9 mouse cellular contexts compared by ENCODE assay signal in genomic region chr4:46454097-46454864, GRCm38 (mm10). TPM values are rescaled to one million over a fixed set of nuclear protein-coding genes. Genes with fewer than 3 reads are reported as not detected.
DNase-seq lines count a peak whose midpoint lies in the region; ATAC-seq and TF ChIP-seq lines count a peak whose summit lies in the region.
"Had no signal": no experiment of that assay in that cellular context is flagged by ENCODE, and none has a peak within 500 bp of the region (broad histone marks: within the 10 kb centered on the region; RNA-seq: fewer than 3 reads in every experiment).

No protein-coding gene starts in this region.

- intact Hi-C loops in heart, postnatal 10 days (cut with DNase I), result no loop called here

- H3K36me3 ChIP-seq in heart, embryonic 11.5 days (ENCODE audit: control insufficient read depth, insufficient read depth, low read length), result 0 out of 2 replicates have a peak, but pooled peaks cover 5% of the 10 kb centered on the region
- no peaks in the 10 kb centered on the region for H3K36me3 ChIP-seq in forebrain, postnatal 0 days (ENCODE audit: insufficient read depth)
- H3K36me3 ChIP-seq in stomach, embryonic 15.5 days, result no peaks in the 10 kb centered on the region

- 71% methylated on average over 5 of the region's 5 CpGs for WGBS in heart, embryonic 11.5 days (ENCODE audit: insufficient replicate concordance)
- 53% methylated on average over 5 of the region's 5 CpGs for WGBS in forebrain, postnatal 0 days
- 67% methylated on average over 5 of the region's 5 CpGs for WGBS in stomach, embryonic 15.5 days

- ATAC-seq in heart, embryonic 11.5 days (replicated peaks; ENCODE audit: insufficient number of reproducible peaks, low FRiP score, low TSS enrichment), result no peak
- ATAC-seq in forebrain, postnatal 0 days, result no peak
- ATAC-seq in stomach, embryonic 15.5 days (ENCODE audit: insufficient read depth, low FRiP score, low read depth), result no peak

- no peak for DNase-seq in heart, postnatal 10 days
- peak; percentile 29 for DNase-seq in spleen, adult 12 weeks (ENCODE audit: low spot score)
- DNase-seq in spleen, postnatal 14 days (ENCODE audit: low spot score in 2 of 2), result no peak
- peak; percentile 13 for DNase-seq in forebrain, postnatal 0 days
- DNase-seq in layer of hippocampus, adult 8-10 months (ENCODE audit: low spot score in 2 of 2), result no peak
- DNase-seq in urinary bladder, adult 2 months (ENCODE audit: low spot score), result no peak
- DNase-seq: gastrocnemius, postnatal 10 days had no signal

- peak overlapping the region; percentile 0; the same call in 1 of the 2 replicates for H3K27ac ChIP-seq in heart, embryonic 11.5 days (ENCODE audit: low read depth, low read length)
- no peak overlapping the region for H3K27ac ChIP-seq in forebrain, postnatal 0 days (ENCODE audit: low read depth, low read length)
- H3K27ac ChIP-seq in stomach, embryonic 15.5 days, result no peak overlapping the region

- H3K4me3 ChIP-seq in heart, embryonic 11.5 days (ENCODE audit: low read depth, low read length), result peak overlapping the region; percentile 94; the same call in 1 of the 2 replicates
- no peak overlapping the region for H3K4me3 ChIP-seq in forebrain, postnatal 0 days (ENCODE audit: low read depth, low read length)
- H3K4me3 ChIP-seq in stomach, embryonic 15.5 days (replicated peaks), result no peak overlapping the region

- H3K9ac ChIP-seq in heart, embryonic 11.5 days (ENCODE audit: low read depth, low read length), result no peak overlapping the region; the same call in 1 of the 2 replicates
- H3K9ac ChIP-seq in forebrain, postnatal 0 days, result no peak overlapping the region
- H3K9ac ChIP-seq in stomach, embryonic 15.5 days, result no peak overlapping the region

- peaks cover 38% of the 10 kb centered on the region for H3K4me1 ChIP-seq in heart, embryonic 11.5 days (ENCODE audit: control insufficient read depth, insufficient read depth, low read length)
- H3K4me1 ChIP-seq in forebrain, postnatal 0 days (ENCODE audit: insufficient read depth), result peaks cover 21% of the 10 kb centered on the region
- H3K4me1 ChIP-seq in stomach, embryonic 15.5 days, result peaks cover 20% of the 10 kb centered on the region

- no peaks in the 10 kb centered on the region for H3K27me3 ChIP-seq in heart, embryonic 11.5 days (ENCODE audit: control insufficient read depth, insufficient read depth, low read length)
- no peaks in the 10 kb centered on the region for H3K27me3 ChIP-seq in forebrain, postnatal 0 days (ENCODE audit: insufficient read depth, low read length)
- no peaks in the 10 kb centered on the region for H3K27me3 ChIP-seq in stomach, embryonic 15.5 days (replicated peaks)

- peak overlapping the region; percentile 78 for H3K4me2 ChIP-seq in heart, embryonic 11.5 days
- H3K4me2 ChIP-seq in forebrain, postnatal 0 days (ENCODE audit: low read depth), result no peak overlapping the region
- H3K4me2 ChIP-seq in stomach, embryonic 15.5 days, result peak overlapping the region; percentile 76

- no peak for TF ChIP-seq CTCF in forebrain, postnatal 0 days (IDR thresholded peaks at IDR 0.05; ENCODE audit: low read depth)

- H3K9me3 ChIP-seq in heart, embryonic 11.5 days (replicated peaks; ENCODE audit: control insufficient read depth, low read length), result no peaks in the 10 kb centered on the region
- no peaks in the 10 kb centered on the region for H3K9me3 ChIP-seq in forebrain, postnatal 0 days (ENCODE audit: low read length)
- H3K9me3 ChIP-seq in stomach, embryonic 15.5 days, result no peaks in the 10 kb centered on the region

RNA-seq across cellular contexts. Expression of gene Anp32b, which starts 3.6 kb away (rescaled TPM):
- polyA plus RNA-seq in heart, embryonic 11.5 days (2014; fragmentation: Nextera tagmentation; extraction: Ambion mirVana), result 213 and 243 TPM in 2 replicates
- 10 to 100 TPM; 86.8 to 90.9 TPM for total RNA-seq in heart, postnatal 10 days (2021)
- total RNA-seq in forebrain, postnatal 0 days (2014; rRNA removed), result 3.4 and 4.7 TPM in 2 replicates
- 60.2 and 65.9 TPM in 2 replicates for polyA plus RNA-seq in forebrain, postnatal 0 days (2015; fragmentation: Nextera tagmentation; extraction: Ambion mirVana)
- 259 and 284 TPM in 2 replicates for polyA plus RNA-seq in stomach, embryonic 15.5 days (2015; fragmentation: Nextera tagmentation; extraction: Ambion mirVana)
- 10 to 100 TPM; 52.4 to 66.0 (median 59.8) TPM for total RNA-seq in layer of hippocampus, adult 8-10 months (2022)
- 26.7 and 71.9 TPM in 2 replicates for polyA plus RNA-seq in urinary bladder, adult 2 months (2012; rRNA removed)

RNA-seq across cellular contexts. Expression of gene Nans, which starts 34.8 kb away (rescaled TPM):
- 75.7 and 84.2 TPM in 2 replicates for polyA plus RNA-seq in heart, embryonic 11.5 days (2014; fragmentation: Nextera tagmentation; extraction: Ambion mirVana)
- total RNA-seq in heart, postnatal 10 days (2021), result 10 to 100 TPM; 30.6 to 34.5 TPM
- 87.1 and 89.3 TPM in 2 replicates for total RNA-seq in forebrain, postnatal 0 days (2014; rRNA removed)
- polyA plus RNA-seq in forebrain, postnatal 0 days (2015; fragmentation: Nextera tagmentation; extraction: Ambion mirVana), result 69.8 and 70.2 TPM in 2 replicates
- 88.6 and 96.7 TPM in 2 replicates for polyA plus RNA-seq in stomach, embryonic 15.5 days (2015; fragmentation: Nextera tagmentation; extraction: Ambion mirVana)
- 10 to 100 TPM; 15.5 to 19.7 (median 16.6) TPM for total RNA-seq in layer of hippocampus, adult 8-10 months (2022)
- 34.6 and 35.1 TPM in 2 replicates for polyA plus RNA-seq in urinary bladder, adult 2 months (2012; rRNA removed)

RNA-seq across cellular contexts. Expression of gene Hemgn, which starts 41.0 kb away (rescaled TPM):
- 64.3 and 76.3 TPM in 2 replicates for polyA plus RNA-seq in heart, embryonic 11.5 days (2014; fragmentation: Nextera tagmentation; extraction: Ambion mirVana)
- total RNA-seq in heart, postnatal 10 days (2021), result under 1 TPM; 0.17 to 0.43 TPM
- total RNA-seq in forebrain, postnatal 0 days (2014; rRNA removed), result not detected in 2 replicates
- polyA plus RNA-seq in forebrain, postnatal 0 days (2015; fragmentation: Nextera tagmentation; extraction: Ambion mirVana), result not detected in 2 replicates
- polyA plus RNA-seq in stomach, embryonic 15.5 days (2015; fragmentation: Nextera tagmentation; extraction: Ambion mirVana), result 13.2 and 31.5 TPM in 2 replicates
- total RNA-seq in layer of hippocampus, adult 8-10 months (2022), result not detected
- polyA plus RNA-seq in urinary bladder, adult 2 months (2012; rRNA removed), result 0.06 and 0.07 TPM in 2 replicates

Comparison
In these comparisons a context has a peak if more than half of its experiments do, and no peak if none do; other contexts are left out.
1. DNase-seq: peak in spleen, adult 12 weeks (single experiment) and forebrain, postnatal 0 days (single experiment); none in heart, postnatal 10 days (0 of 2), spleen, postnatal 14 days (0 of 2), layer of hippocampus, adult 8-10 months (0 of 2) and urinary bladder, adult 2 months (single experiment).
2. RNA of gene Hemgn, which starts 41.0 kb away (polyA plus RNA-seq): 64.3 to 76.3 TPM in heart, embryonic 11.5 days and 13.2 to 31.5 TPM in stomach, embryonic 15.5 days; 0.06 to 0.07 TPM in urinary bladder, adult 2 months and not detected in forebrain, postnatal 0 days; every median in the first group is over 10 times any median in the second.